Mouse (Mus musculus) left cerebral cortex, adult 18-20 months (tissue): Measurements from ENCODE around the gene Nt5e. TPM values are rescaled to one million over a fixed set of nuclear protein-coding genes. Genes with fewer than 3 reads are reported as not detected.

Experiments used
- DNase-seq, 2 experiments: peaks; one replicate each; pipeline ENCODE4 v3.0.0; 2021 to 2022; ENCODE audit warnings: low spot score in 2 of 2, mixed read lengths in 1 of 2
- total RNA-seq, 2 experiments: library from RNA; stranded (reverse); gene quantifications; 2 replicates each; pipeline ENCODE4 v1.2.3; 2021

Gene Nt5e
- total RNA-seq, 2 experiments from 2014 or later: 2.6 to 3.6 TPM

GRCm38 (mm10) chr9:88380076-88380475 lies 53.1 kb downstream of the Nt5e start:
- no peak for DNase-seq

- no peak for DNase-seq
Measured at GRCm38 (mm10) chr9:88380542-88380941, 53.5 kb downstream of the Nt5e start.

- DNase-seq: no peak
Measured at GRCm38 (mm10) chr9:88388826-88389225, 61.8 kb downstream of the Nt5e start.

- no peak for DNase-seq
Measured at GRCm38 (mm10) chr9:88394852-88395251, 67.9 kb downstream of the Nt5e start.

GRCm38 (mm10) chr9:88398461-88398860 lies 71.5 kb downstream of the Nt5e start:
- DNase-seq: no peak

GRCm38 (mm10) chr9:88404088-88404487 lies 77.1 kb downstream of the Nt5e start:
- DNase-seq: no peak

- DNase-seq: no peak
Measured at GRCm38 (mm10) chr9:88404515-88404914, 77.5 kb downstream of the Nt5e start.

- DNase-seq: no peak
Measured at GRCm38 (mm10) chr9:88409978-88410377, 83.0 kb downstream of the Nt5e start.

GRCm38 (mm10) chr9:88416752-88417151 lies 89.8 kb downstream of the Nt5e start:
- DNase-seq: no peak

Other genes starting within 250 kb of the Nt5e start
- gene Snx14, start 111.8 kb downstream of the Nt5e start, total RNA-seq: 10 to 100 TPM; 54.3 to 55.8 TPM
- 1 to 10 TPM in 1 of 2 experiments, not detected in 1; 1.7 TPM for gene Gm20537, start 129.4 kb downstream of the Nt5e start, total RNA-seq
- 10 to 100 TPM; 64.8 TPM for gene Syncrip, start 155.4 kb downstream of the Nt5e start, total RNA-seq
- 10 to 100 TPM; 23.6 to 27.4 TPM for gene Zfp949, start 220.8 kb downstream of the Nt5e start, total RNA-seq